Mouse (Mus musculus) testis, adult 2 months (tissue): ENCODE measurements around the gene Zfp664. TPM values are rescaled to one million over a fixed set of nuclear protein-coding genes. Genes with fewer than 3 reads are reported as not detected.

ENCODE experiments used
- H3K27ac ChIP-seq: fragments of 200-500 bp; 2 replicates; pipeline ENCODE4 v1.5.1; 2012; ENCODE audit warnings: low read depth, low read length; ENCODE audit not compliant: control insufficient read depth, insufficient read depth
- H3K27me3 ChIP-seq: fragments of 200-500 bp; 2 replicates; pipeline ENCODE4 v1.6.1; 2012; ENCODE audit warnings: mild to moderate bottlenecking, low read length, moderate library complexity; ENCODE audit not compliant: control insufficient read depth, insufficient read depth
- H3K36me3 ChIP-seq: fragments of 200-500 bp; 2 replicates; pipeline ENCODE4 v1.6.1; 2012; ENCODE audit warnings: mild to moderate bottlenecking, low read length; ENCODE audit not compliant: control insufficient read depth, insufficient read depth
- H3K4me1 ChIP-seq: fragments of 200-500 bp; 2 replicates; pipeline ENCODE4 v1.6.1; 2012; ENCODE audit warnings: low read length; ENCODE audit not compliant: control insufficient read depth, insufficient read depth
- H3K4me3 ChIP-seq: fragments of 200-500 bp; 2 replicates; pipeline ENCODE4 v1.5.1; 2012; ENCODE audit warnings: low read depth, mild to moderate bottlenecking, low read length, moderate library complexity, mixed read lengths; ENCODE audit not compliant: control insufficient read depth
- CTCF ChIP-seq: fragments of 200-500 bp; IDR thresholded peaks from 2 replicates; pipeline ENCODE4 v1.5.1; 2012; ENCODE audit warnings: low read depth, mild to moderate bottlenecking, inconsistent platforms, low read length, moderate library complexity; ENCODE audit not compliant: control insufficient read depth, insufficient read depth, insufficient replicate concordance
- POLR2A ChIP-seq: fragments of 200-500 bp; IDR thresholded peaks from 2 replicates; pipeline ENCODE4 v1.6.1; 2012; ENCODE audit warnings: low read depth, mild to moderate bottlenecking, inconsistent platforms, low read length, moderate library complexity; ENCODE audit not compliant: control insufficient read depth
- polyA plus RNA-seq: library from polyadenylated mRNA; depleted of rRNA; stranded (reverse); fragments of >200 nt; gene quantifications from 2 replicates; pipeline ENCODE4 v1.2.3, GENCODE M21; 2012

Zfp664 gene
- polyA plus RNA-seq, 1 experiment = 29.7 TPM

GRCm38 (mm10) chr5:124873096-124873495 lies 10.6 kb downstream of the Zfp664 start:
- no peaks in the 10 kb centered on the region for H3K4me1 ChIP-seq
- TF ChIP-seq POLR2A (no peak), CTCF (no peak)
- H3K27ac ChIP-seq = no peak overlapping the region
- no peaks in the 10 kb centered on the region for H3K27me3 ChIP-seq
- no peak overlapping the region for H3K4me3 ChIP-seq
- no peaks in the 10 kb centered on the region; the same call in 1 of the 2 replicates for H3K36me3 ChIP-seq

- Histone ChIP-seq H3K27me3 (no peaks in the 10 kb centered on the region), H3K27ac (no peak overlapping the region), H3K36me3 (no peaks in the 10 kb centered on the region; the same call in 1 of the 2 replicates), H3K4me3 (no peak overlapping the region), H3K4me1 (no peaks in the 10 kb centered on the region)
- no peak for TF ChIP-seq CTCF
- no peak for TF ChIP-seq POLR2A
Measured at GRCm38 (mm10) chr5:124873890-124874601, 11.6 kb downstream of the Zfp664 start.

GRCm38 (mm10) chr5:124879251-124879650 lies 16.8 kb downstream of the Zfp664 start:
- Histone ChIP-seq H3K4me1 (no peaks in the 10 kb centered on the region), H3K4me3 (no peak overlapping the region), H3K27ac (no peak overlapping the region), H3K36me3 (peaks cover 3% of the 10 kb centered on the region; the same call in 1 of the 2 replicates), H3K27me3 (no peaks in the 10 kb centered on the region)
- TF ChIP-seq CTCF = no peak
- no peak for TF ChIP-seq POLR2A

- Histone ChIP-seq H3K27ac (no peak overlapping the region), H3K27me3 (no peaks in the 10 kb centered on the region), H3K4me3 (no peak overlapping the region), H3K4me1 (no peaks in the 10 kb centered on the region), H3K36me3 (peaks cover 3% of the 10 kb centered on the region; the same call in 1 of the 2 replicates)
- TF ChIP-seq POLR2A = no peak
- TF ChIP-seq CTCF = no peak
Measured at GRCm38 (mm10) chr5:124879801-124880200, 17.3 kb downstream of the Zfp664 start.

- TF ChIP-seq CTCF (no peak), POLR2A (no peak)
- peaks cover 3% of the 10 kb centered on the region; the same call in 1 of the 2 replicates for H3K36me3 ChIP-seq
- no peak overlapping the region for H3K4me3 ChIP-seq
- H3K27ac ChIP-seq = no peak overlapping the region
- H3K4me1 ChIP-seq = no peaks in the 10 kb centered on the region
- no peaks in the 10 kb centered on the region for H3K27me3 ChIP-seq
Measured at GRCm38 (mm10) chr5:124883877-124884276, 21.4 kb downstream of the Zfp664 start.

GRCm38 (mm10) chr5:124888661-124889060 lies 26.2 kb downstream of the Zfp664 start:
- no peaks in the 10 kb centered on the region; the same call in 1 of the 2 replicates for H3K4me1 ChIP-seq
- H3K27ac ChIP-seq = no peak overlapping the region
- no peak overlapping the region for H3K4me3 ChIP-seq
- no peak for TF ChIP-seq POLR2A
- no peak for TF ChIP-seq CTCF
- H3K27me3 ChIP-seq = no peaks in the 10 kb centered on the region
- H3K36me3 ChIP-seq = no peaks in the 10 kb centered on the region; the same call in 1 of the 2 replicates

- no peaks in the 10 kb centered on the region for H3K36me3 ChIP-seq
- no peaks in the 10 kb centered on the region for H3K27me3 ChIP-seq
- H3K4me3 ChIP-seq = no peak overlapping the region
- TF ChIP-seq POLR2A = no peak
- no peaks in the 10 kb centered on the region; the same call in 1 of the 2 replicates for H3K4me1 ChIP-seq
- no peak overlapping the region for H3K27ac ChIP-seq
Measured at GRCm38 (mm10) chr5:124891921-124892370, 29.5 kb downstream of the Zfp664 start.
